Mouse (Mus musculus): ENCODE data around the gene Tax1bp3.

DNA sequence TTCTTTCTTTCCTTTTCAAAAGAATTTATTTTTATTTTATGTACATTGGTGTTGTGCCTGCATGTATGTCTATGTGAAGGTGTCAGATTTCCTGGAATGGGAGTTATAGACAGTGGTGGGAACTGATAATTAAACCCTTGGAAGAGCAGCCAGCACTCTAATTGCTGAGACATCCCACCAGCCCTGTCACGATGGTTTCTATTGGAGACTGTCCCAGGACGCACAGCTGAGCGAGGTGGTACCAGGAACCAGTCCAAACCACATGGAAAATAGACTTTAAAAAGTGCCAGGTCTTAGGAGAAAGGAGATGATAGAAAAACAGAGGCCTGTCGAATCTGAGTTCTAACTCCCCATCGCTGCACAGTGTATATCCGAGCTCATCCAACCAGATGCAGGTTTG is 21.8 kb upstream of the Tax1bp3 start:
- TF ChIP-seq CTCF (IDR thresholded peaks at IDR 0.05; ENCODE audit: low read depth) (no peak), EP300 (IDR thresholded peaks at IDR 0.05; ENCODE audit: low read depth) (no peak)
